Mouse (Mus musculus): Measurements from ENCODE around the gene Mybpc2. TPM values are rescaled to one million over a fixed set of nuclear protein-coding genes. Genes with fewer than 3 reads are reported as not detected.

Gene Mybpc2
- total RNA-seq (2021): 1,000 to 10,000 TPM; 4,330 to 4,768 TPM
- long read RNA-seq, experiment 1, transcript Mybpc2-201 (28 exons, 3,611 nt): major isoform, 9,902 of 12,232 reads
- long read RNA-seq, experiment 1, partial matches to known transcripts: 1,960 of 12,232 reads
- long read RNA-seq, experiment 1, other reads (novel, unspliced or antisense): 370 of 12,232 reads
- long read RNA-seq, experiment 2, transcript Mybpc2-201 (28 exons, 3,611 nt): major isoform, 6,912 of 9,075 reads
- long read RNA-seq, experiment 2, partial matches to known transcripts: 1,913 of 9,075 reads
- long read RNA-seq, experiment 2, other reads (novel, unspliced or antisense): 250 of 9,075 reads

DNA sequence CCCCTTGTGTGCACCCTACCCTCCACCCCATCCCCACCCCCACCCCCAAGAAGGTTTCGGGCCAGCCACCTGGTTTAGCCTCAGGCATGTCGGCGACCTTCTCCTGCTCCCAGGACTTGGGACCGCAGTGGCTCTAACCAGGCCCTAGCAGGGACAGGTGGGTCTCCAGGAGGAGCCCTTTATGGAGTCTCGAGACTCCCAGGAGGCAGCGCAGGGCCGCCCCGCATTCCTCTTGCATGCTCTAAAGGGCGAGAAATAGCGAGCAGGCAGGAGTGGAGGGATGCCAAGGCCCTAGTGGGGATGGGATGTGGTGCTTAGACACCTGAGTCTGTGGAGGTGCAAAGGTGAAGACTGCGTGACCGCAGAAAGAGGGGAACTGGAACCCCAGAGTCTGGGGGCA is at the start of gene Mybpc2:
TSS of gene Mybpc2 (minus strand) at position 155 of the 400 bp plus-strand sequence.
- DNase-seq (ENCODE audit: low spot score): peak; percentile 90

DNA sequence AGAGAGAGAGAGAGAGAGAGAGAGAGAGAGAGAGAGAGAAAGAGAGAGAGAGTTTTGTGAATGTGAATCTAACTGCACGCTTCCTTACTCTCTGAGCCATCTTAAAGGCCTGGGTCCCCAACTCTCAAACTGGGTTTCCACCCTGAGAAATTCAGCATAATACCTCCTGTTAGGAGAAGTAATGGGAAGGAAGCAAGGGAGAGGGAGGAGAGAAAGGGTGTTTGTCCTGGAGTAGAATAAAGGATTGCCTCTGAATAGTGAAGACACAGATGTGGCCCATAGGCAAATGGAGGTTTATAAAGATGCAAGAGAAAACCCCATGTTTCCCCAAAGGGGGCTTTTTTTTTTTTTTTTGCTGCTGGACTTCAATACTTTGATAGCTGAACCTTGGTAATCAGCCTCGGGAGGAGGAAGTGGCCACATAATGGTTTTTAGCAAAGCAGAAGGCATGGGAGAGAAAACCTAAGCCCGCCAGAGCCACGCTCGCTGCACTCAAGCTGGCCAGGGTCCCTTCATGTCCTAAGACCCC is 48.6 kb upstream of the Mybpc2 start:
- DNase-seq (ENCODE audit: low spot score): no peak

DNA sequence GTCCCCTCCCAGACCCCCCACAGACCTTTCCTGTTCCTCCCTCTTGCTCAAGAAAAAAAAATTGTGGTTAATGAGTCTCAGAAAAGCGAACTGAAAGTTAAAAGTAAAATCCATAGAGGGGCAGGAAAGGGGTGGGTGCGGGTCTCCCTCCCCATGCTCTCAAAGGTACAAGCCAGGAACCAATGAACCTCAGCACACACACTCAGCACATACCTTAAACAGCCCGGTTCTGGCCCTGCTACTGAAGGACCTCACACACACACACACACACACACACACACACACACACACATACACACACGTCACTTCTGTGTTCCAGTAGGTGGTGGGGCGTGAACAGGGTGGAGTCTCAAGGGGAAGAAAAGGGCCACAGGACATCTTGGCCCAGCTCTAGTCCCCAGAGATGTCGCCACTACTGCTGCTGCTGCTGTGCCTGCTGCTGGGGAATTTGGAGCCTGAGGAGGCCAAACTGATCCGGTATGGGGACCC is 47.8 kb upstream of the Mybpc2 start, which contains the start of gene Napsa:
TSS of gene Napsa (plus strand) at position 168 of the 489 bp plus-strand sequence.
- DNase-seq (ENCODE audit: low spot score): no peak

DNA sequence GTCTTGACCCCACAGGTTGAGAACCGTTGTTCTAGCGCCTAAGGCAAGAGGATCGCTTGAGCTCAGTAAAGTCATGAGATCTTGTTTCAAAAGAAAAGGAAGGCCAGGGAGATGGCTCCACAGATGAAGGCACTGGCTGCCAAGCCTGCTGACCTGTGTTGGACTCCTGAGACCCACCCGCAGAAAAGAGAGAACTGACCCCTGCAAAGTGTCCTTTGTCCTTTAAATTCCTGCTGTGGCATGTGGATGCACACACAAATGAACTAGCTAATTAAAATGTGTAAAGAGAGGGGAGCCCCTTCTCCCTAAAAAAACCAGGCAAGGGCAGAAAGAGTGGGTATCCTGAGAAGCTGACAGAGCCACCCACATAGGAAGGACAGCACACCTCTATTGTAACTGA is 47.4 kb upstream of the Mybpc2 start:
- no peak for DNase-seq (ENCODE audit: low spot score)

DNA sequence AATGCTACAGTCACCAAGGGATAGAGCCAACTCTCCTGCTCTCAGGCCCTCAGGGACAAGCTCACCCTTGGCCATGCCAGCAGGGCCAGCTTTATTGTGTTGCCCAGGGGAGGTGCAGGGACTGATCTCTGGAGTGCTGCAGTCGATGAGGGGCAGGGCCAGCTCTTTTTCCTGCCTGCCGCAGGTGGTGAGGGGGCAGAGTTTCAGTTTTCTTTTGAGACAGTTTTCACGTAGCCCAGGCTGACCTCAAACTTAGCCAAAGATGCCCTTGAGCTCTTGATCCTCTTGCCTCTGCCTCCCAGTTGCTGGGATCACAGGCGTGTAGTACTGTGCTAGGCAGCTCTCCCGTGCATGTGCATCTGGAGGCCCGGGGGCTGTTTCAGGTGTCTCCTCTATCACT is 46.5 kb upstream of the Mybpc2 start:
- DNase-seq (ENCODE audit: low spot score): no peak

DNA sequence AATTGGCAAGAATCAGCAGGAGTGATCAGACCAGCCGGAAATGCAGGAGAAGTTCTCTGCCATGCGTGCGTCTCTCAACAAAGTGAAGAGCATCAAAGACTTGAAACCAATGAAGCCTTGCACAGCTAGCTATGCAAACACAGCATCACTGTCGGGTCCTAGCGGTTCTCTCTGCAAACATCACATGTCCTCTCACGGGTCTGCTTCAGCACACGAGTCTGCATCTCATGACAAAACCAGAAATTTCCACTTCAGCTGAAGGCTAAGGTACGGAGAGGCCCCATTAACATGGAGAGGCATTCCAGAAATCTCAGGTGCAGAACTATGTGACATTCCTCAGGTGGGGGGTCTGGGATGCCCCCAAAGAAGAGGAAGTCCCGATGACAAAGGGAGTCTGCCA is 44.3 kb upstream of the Mybpc2 start:
- no peak for DNase-seq (ENCODE audit: low spot score)

DNA sequence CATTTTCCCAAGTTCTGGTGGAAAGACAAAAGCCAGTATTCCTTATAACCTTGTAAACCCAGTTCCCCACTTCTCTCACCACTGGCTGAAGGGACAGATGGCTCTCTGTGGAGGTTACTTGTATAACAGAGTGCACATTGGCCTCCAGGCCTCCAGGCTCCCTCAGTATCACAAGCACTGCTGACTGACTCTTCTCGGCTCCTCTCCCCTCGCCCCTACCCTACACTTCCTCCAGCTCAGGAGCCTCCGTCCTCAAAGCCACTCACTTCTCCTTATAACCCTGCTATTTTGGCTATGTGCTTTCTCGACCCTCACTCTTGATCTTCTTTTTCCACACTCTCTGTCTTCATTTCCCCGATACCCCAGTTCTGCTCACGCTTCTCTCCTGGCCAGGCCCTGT is 41.0 kb upstream of the Mybpc2 start:
- no peak for DNase-seq (ENCODE audit: low spot score)

DNA sequence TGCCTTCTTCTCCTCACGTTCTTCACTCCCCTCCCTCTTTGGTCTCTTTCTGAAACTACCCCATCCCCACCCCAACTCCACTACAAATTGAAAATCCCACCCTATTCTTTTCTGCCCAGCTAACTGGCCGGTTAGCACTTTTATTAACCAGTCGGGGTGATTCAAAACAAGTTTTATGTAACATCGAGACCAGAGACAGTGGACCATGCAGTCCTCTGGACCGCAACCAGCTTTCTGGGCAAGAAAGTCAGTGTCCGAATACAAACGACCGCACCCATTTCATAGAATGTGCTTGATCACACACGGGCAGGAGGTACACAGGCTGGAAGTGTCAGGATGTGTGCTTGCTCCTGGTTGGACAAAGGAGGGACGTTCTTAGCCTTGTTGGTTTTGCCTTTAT is 40.0 kb upstream of the Mybpc2 start:
- DNase-seq (ENCODE audit: low spot score): no peak

DNA sequence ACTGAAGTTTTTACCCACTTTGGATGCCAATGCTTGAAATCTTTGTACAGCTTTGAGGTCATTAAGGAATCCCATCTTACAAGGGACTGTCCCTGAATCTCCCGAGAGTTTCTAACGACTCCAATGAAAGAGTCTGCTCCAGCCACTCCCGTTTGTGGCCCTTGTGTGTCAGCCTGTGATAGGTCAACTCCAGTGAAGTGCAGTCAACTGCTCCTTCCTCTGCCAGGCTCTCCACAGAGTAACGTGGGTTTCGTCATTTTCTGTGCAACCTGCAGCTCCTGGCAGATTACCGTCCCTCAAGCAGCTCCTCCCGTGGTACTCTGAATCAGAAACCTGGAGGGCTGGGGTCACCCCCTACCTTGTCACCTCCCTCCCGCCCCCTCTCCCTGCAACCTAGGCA is 38.8 kb upstream of the Mybpc2 start:
- no peak for DNase-seq (ENCODE audit: low spot score)

DNA sequence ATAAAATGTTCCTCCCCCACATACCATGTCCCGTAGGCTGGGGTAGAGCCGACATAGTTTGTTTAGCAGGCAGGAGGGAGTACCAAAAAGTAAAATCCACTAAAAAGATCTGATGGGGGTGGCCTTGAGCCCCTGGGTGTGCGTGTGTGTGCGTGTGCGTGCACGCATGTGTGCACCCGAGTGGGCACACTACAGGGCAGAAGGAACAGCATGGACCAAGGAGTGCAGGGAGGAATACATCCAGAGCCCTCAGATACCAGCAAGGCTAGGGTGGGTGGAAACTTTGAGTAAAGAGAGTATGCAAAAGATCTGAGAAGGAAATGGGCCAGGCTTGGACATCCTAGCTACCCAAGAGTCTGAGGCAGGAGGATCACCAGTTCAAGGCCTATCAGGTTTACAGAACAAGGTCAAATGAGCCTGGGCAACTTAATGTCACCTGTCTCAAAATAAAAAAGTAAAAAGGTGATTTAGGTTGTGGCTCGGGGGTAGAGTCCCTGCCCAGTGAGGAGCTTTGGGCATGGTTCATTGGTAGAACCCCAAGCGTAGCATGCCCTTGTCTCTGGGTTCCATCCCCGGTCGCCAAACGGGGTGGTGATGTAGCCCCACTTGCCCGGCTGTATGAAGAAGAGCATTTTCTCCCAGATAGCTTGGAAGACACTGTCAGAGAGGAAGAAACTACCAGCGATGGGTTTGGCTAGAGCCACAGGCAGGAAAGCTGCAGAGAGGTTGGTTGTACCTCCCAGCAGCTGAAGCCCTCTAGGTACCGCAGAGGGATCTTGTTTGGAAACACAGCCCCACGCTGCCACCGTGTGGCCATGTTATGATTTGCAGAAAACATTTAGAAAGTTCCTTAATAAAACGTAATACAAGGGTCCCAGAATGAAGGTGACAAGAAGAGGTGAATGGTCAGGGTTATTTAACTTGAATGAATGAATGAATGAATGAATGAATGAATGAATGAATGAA is 36.3 kb upstream of the Mybpc2 start:
- peak; percentile 75 for DNase-seq (ENCODE audit: low spot score)

DNA sequence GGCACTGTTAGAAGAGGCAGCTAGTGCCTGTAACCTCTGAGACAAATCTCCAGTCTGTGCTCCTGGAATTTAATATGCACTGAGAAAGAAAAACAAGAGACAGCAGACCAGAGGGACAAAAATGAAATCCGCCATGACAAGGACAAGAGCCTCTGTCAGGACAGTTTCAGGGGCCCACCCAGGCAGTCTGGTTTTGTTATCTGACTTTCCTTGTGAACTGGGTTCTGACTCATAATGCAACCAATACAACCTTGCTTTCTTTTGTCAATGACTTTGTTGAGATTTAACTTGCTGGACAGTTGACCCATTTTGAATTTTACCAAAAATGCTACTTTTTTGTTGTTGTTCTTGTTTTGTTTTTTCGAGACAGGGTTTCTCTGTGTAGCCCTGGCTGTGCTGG is 33.2 kb upstream of the Mybpc2 start:
- no peak for DNase-seq (ENCODE audit: low spot score)

DNA sequence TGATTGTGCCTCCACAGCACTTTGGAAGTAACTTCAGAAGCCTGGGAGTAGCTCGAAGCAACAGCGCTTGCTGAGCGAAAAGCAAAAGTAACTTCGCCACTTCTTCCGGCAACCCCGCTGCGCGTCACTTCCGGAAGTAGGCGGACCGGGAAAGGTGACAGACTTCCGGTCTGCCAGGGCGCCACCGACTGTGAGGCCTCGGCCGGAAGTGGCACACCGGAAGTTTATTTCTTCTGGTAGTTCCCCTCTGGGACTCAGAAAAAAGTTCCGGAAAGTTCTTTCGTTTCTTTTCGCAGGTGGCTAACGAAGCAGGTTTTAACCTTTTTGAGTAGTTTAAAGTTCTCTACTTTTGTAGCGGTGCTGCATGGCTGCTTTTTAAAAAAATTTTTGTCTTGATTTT is 29.4 kb upstream of the Mybpc2 start, which contains the start of gene Nr1h2:
TSS of gene Nr1h2 (minus strand) at position 126 of the 400 bp plus-strand sequence.
- DNase-seq (ENCODE audit: low spot score): peak; percentile 97

DNA sequence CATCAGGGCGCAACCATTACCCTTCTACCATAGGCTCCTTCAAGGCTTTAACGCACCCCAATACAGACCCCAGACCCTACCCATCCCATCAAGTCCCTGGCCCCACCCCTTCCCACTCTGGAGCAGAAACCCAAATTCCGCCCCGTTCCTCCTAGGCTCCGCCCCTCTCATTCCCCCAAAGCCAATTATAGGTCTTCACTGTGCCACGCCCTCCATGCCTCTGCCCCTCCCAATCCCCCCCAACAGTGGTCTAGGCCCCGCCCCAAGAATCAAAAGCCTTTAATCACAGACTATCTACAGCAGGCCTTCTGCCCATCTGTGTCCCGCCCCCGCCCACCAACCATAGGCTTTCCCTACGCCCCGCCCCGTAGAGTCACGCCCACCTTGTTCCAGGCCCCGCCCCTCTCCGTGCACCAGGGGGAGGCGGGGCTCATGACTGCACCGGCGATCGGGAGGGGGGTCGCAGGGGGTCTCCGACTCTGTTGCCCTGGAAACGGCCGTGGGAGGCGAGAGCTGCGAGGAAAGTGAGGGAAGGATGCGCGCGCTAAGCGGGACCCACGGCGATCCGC is 28.8 kb upstream of the Mybpc2 start:
- peak; percentile 79 for DNase-seq (ENCODE audit: low spot score)

DNA sequence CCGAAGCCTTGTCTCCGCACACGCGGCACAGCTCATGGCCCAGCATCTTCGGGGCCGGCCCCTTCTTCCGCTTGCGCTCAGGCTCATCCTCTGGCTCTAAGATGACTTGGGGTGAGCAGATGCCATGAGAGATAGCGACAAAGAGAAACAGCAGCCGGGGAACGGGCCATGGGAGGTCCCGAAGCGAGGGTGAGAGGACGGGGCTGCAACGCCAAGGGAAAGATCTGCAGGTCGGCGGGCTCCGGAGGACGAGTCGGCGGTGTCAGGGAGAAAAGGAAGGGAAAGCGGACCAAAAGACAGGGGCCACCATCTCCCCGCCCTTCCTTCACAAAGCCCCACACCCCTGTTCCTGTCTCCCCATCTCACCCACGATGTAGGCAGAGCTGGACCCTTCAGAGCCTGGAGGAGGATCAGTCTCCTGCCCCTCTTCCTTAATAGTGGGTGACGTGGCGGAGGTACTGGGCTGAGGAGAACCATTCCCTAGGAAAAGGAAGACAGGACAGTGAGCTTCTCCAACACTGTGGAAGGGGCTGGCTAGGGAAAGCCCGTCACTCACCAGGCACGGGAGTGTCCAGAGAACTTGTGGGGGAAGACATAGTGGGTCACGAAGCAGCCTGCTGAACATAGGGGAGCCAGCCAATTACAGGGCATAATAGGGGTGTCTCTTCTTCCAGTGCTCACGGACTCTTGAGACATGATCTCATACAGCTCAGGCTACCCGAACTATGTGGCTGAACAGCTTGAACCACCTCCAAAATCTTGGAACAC is 27.9 kb upstream of the Mybpc2 start:
- DNase-seq (ENCODE audit: low spot score): no peak

DNA sequence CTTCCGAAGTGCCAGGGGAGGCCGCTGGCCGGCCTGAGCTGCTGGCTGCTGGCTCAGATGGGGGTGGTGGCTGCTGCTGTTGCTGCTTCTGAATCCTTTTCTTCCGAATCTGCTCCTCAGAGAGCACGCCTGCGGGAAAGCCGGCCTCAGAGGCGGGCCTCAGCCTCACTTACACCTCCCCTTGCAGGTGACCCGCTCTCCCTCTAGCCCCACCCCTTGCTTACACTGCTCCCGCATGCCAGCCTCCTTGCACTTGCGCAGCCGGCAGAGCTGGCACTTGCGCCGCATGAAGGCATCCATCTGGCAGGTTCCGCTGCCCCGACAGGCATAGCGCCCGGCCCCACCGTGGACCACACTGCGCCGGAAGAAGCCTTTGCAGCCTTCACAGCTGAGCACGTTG is 27.3 kb upstream of the Mybpc2 start:
- no peak for DNase-seq (ENCODE audit: low spot score)

DNA sequence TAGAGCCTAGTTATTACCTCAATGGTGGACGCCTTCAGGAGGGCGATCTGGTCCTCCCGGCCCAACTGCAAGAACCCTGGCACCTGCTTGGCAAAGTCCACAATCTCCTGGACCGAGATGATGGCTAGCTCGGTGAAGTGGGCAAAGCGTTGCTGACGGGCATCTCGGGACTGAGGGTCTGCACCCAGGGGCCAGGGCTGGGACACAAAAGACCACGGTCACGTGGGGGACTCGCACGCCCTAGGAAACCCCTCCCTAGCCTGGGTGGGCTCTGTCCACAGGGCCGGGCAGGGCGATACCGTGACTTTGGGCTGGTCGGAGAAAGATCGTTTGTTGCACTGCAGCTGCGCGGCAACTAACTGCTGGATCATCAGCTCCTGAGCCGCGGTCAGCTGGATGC is 26.8 kb upstream of the Mybpc2 start:
- no peak for DNase-seq (ENCODE audit: low spot score)

DNA sequence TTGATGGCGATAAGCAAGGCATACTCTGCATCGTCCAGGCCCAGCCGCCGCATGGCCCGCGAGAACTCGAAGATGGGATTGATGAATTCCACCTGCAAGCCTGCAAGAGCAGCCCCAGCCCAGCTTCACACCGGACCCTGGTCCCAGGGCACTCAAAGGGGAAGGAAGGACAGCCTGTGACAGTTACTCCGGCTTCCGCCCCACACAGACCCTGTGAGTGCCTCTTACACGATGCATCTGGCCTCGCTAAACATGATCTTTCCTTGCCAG is 25.9 kb upstream of the Mybpc2 start:
- DNase-seq (ENCODE audit: low spot score): no peak

DNA sequence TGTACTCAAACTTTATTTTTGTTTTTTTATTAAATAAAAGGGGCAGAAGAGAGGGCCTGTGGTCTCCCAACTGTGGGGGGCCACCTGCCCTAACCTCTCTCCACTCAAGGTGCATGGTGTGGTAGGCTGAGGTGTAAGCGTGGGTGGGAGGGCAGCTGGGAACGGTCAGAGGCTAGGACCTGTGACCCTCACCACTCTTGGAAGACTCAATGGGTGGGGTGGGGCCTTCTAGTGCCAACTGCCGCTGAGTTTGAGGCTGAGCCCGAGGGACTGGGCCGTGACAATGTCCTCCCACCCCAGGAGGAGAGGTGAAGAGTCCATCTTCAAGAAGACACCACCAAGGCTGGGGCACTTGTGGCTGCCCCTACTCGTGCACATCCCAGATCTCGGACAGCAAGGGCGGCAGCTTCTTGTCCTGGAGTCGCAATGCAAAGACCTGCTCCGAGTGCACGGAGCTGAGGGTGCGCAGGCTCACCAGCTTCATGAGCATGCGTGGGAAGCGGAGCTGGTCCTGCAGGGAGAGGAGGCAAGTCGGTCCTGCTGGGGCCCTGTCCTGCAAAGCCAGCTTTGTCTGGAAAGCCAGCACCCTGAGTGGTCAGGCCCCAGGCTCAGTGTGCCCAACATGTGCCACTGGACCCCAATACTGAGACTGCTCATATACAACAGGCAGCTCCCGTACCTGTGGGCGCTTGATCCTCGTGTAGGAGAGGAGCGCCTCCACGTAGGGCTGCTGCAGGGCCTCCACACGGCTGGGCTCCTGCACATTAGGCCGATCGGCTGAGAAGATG is 25.4 kb upstream of the Mybpc2 start:
- DNase-seq (ENCODE audit: low spot score): no peak

DNA sequence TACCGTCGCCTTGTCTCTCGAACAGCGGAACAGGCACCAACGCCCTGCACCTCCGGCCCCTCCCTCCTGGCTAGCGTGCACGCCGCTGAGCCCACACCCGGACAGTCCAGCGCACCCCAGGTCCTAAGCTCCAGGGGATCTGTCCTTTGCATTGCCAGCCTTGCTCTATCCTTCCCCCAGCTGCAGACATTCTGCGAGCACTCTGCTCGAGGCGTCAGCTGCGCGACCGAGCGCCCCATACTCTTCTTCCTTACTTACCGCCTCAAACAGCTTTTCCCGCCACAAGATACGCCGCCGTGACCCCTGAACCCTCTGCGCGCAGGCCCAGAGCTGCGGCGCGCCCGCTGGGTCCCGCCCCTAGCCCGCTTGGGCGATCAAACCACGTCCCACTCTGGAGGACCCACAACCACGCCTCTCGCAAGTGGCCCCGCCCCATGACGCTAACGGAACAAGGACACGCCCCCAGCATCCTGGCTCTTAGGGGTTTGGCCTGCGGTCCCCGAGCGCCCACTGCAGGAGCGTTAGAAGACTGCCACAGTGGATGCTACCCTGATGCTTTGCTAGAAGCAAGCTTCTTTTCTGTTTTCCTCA is 24.1 kb upstream of the Mybpc2 start, which contains the start of gene Pold1:
TSS of gene Pold1 (minus strand) at position 353 of the 591 bp plus-strand sequence.
- peak; percentile 100 for DNase-seq (ENCODE audit: low spot score)

DNA sequence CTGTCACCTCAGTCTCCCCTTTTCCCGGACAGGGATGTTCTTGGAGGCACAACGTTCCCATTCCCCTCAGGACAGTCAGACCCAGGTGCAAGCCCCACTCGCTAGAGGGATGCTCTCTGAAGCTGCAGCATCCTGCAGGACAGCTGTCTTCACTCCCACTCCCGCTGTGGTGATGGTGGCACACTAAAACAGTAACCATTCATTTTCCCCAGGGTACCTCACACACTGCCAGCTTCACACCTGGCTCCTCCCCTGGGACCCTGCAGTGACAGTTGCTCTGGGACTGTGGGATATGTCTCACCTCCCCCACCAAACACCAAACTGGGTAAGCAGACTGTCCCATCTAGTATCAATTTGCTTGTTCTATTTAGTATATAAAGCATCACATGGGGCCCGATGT is 23.3 kb upstream of the Mybpc2 start:
- DNase-seq (ENCODE audit: low spot score): no peak
